Mouse (Mus musculus) ES-E14 (cell line): Measurements from ENCODE around the gene Cactin. TPM values are rescaled to one million over a fixed set of nuclear protein-coding genes. Genes with fewer than 3 reads are reported as not detected.

ENCODE experiments used
- DNase-seq: peaks from one replicate; pipeline ENCODE4 v3.0.0-alpha.2; 2013; ENCODE audit warnings: low read depth, low spot score
- H3K27ac ChIP-seq: 2 replicates; pipeline ENCODE4 v1.5.1; 2012; ENCODE audit warnings: low read depth, mild to moderate bottlenecking, low read length, moderate library complexity, mixed read lengths; ENCODE audit not compliant: poor library complexity, insufficient read depth, severe bottlenecking
- H3K36me3 ChIP-seq: 2 replicates; pipeline ENCODE4 v1.6.1; 2012; ENCODE audit warnings: mild to moderate bottlenecking, low read length, moderate library complexity, mixed read lengths; ENCODE audit not compliant: control insufficient read depth, poor library complexity, insufficient read depth, severe bottlenecking
- H3K4me1 ChIP-seq, 2 experiments: fragments of 150-350 bp in 1 of 2; sonication (generic) in 1 of 2; 2 replicates each; pipeline ENCODE4 v1.6.1; 2012; ENCODE audit warnings: low read length in 2 of 2, mild to moderate bottlenecking in 1 of 2, mixed read lengths in 1 of 2; ENCODE audit not compliant: control insufficient read depth in 2 of 2, insufficient read depth in 2 of 2, poor library complexity in 1 of 2
- H3K4me3 ChIP-seq, 2 experiments: fragments of 150-350 bp in 1 of 2; sonication (generic) in 1 of 2; 2 replicates each; pipeline ENCODE4 v1.5.1; 2012; ENCODE audit warnings: low read length in 2 of 2, low read depth in 1 of 2, mild to moderate bottlenecking in 1 of 2, mixed read lengths in 1 of 2; ENCODE audit not compliant: insufficient read depth in 1 of 2, poor library complexity in 1 of 2, severe bottlenecking in 1 of 2
- H3K9ac ChIP-seq: 2 replicates; pipeline ENCODE4 v1.6.1; 2012; ENCODE audit warnings: low read depth, mild to moderate bottlenecking, low read length, mixed read lengths; ENCODE audit not compliant: poor library complexity, insufficient read depth, severe bottlenecking
- H3K9me3 ChIP-seq: fragments of 150-350 bp; sonication (generic); 2 replicates; pipeline ENCODE4 v1.6.1; 2012; ENCODE audit warnings: low read depth, mild to moderate bottlenecking, low read length; ENCODE audit not compliant: control insufficient read depth, insufficient read depth
- CHD2 ChIP-seq: IDR thresholded peaks from 2 replicates; pipeline ENCODE4 v1.6.1; 2014; ENCODE audit warnings: mild to moderate bottlenecking, low read depth, low read length, inconsistent platforms
- HCFC1 ChIP-seq: IDR thresholded peaks from 2 replicates; pipeline ENCODE4 v1.6.1; 2012; ENCODE audit warnings: low read length, inconsistent platforms, borderline replicate concordance; ENCODE audit not compliant: insufficient read depth
- MAFK ChIP-seq: IDR thresholded peaks from 2 replicates; pipeline ENCODE4 v1.6.1; 2014; ENCODE audit warnings: mild to moderate bottlenecking, low read depth, low read length, inconsistent platforms; ENCODE audit not compliant: insufficient read depth
- ZC3H11A ChIP-seq: IDR thresholded peaks from 2 replicates; pipeline ENCODE4 v1.6.1; 2012; ENCODE audit warnings: low read depth, mild to moderate bottlenecking, inconsistent platforms, low read length, borderline replicate concordance
- ZNF384 ChIP-seq: IDR thresholded peaks from 2 replicates; pipeline ENCODE4 v1.6.1; 2012; ENCODE audit warnings: low read depth, low read length, inconsistent platforms
- in situ Hi-C, 2 experiments: fragments of 600-800 bp; cut with MboI; formaldehyde crosslinking; loops; one replicate each; pipeline ENCODE4 v1.15.1; 2025; ENCODE audit warnings: low sequenced_read_pairs in 2 of 2, inconsistent platforms in 1 of 2; ENCODE audit not compliant: unreplicated experiment in 2 of 2
- total RNA-seq: library from RNA; depleted of rRNA; stranded (reverse); fragments of 300-350 nt; gene quantifications from 2 replicates; pipeline ENCODE4 v1.2.3, GENCODE M21; 2012

Gene Cactin
- total RNA-seq, 1 experiment: 54.9 TPM

DNA sequence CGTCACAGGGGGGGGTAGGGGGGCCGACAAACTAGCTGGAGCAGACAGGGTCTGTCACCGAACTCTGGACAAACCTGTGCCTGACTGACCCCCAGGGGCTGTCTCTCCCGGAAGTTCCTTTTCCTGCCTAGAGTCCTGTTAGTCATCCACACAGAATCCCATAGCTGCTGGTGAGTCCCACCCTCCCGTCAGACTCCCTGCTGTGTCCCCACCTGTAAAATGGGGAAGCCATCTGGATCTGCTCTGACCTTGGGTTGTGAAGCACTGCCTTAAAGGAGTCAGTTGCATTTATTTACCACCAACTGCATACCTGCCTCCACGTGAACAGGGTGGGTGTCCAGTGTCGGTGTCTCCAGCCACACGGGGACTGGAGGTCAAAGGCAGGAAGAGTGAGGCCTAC, 26.5 kb upstream of the Cactin start:
- no peak for TF ChIP-seq ZNF384
- no peak for TF ChIP-seq ZC3H11A
- TF ChIP-seq HCFC1: no peak
- TF ChIP-seq CHD2: no peak
- H3K27ac ChIP-seq: no peak overlapping the region
- no peak for DNase-seq
- no peaks in the 10 kb centered on the region for H3K9me3 ChIP-seq
- H3K4me3 ChIP-seq: no peak overlapping the region; a peak in 1 of 4 replicates
- no peak overlapping the region for H3K9ac ChIP-seq
- H3K4me1 ChIP-seq: peaks cover 4 to 25% of the 10 kb centered on the region in 2 experiments; a peak in 3 of 4 replicates
- in situ Hi-C loops: no loop called here
- peaks cover 5% of the 10 kb centered on the region; the same call in 1 of the 2 replicates for H3K36me3 ChIP-seq

DNA sequence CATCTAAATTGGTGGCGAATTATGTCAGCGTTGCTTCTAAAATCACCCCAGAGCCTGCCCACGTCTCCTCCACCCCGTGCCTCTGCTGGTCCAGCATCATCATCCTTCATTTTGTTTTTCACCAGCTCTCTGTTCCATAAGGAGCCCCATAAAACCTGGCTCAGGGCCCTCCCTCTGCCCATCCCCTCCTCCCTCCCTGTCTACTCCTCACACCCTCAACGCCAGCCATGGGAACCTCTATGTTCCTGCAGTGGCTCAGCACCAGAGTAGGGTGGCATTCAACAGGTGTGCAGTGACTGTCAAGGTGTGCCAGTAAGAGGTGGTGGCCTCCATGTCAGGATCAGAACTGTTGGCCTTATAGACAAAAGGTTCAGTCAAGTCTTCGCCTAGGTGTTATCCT, 25.7 kb upstream of the Cactin start:
- Histone ChIP-seq H3K9me3 (no peaks in the 10 kb centered on the region), H3K36me3 (peaks cover 5% of the 10 kb centered on the region; the same call in 1 of the 2 replicates), H3K4me1 (peaks cover 4 to 25% of the 10 kb centered on the region in 2 experiments; a peak in 3 of 4 replicates), H3K4me3 (no peak overlapping the region), H3K9ac (no peak overlapping the region), H3K27ac (no peak overlapping the region)
- DNase-seq: no peak
- in situ Hi-C loops: no loop called here
- TF ChIP-seq ZNF384 (no peak), ZC3H11A (no peak), MAFK (no peak), HCFC1 (no peak), CHD2 (no peak)

DNA sequence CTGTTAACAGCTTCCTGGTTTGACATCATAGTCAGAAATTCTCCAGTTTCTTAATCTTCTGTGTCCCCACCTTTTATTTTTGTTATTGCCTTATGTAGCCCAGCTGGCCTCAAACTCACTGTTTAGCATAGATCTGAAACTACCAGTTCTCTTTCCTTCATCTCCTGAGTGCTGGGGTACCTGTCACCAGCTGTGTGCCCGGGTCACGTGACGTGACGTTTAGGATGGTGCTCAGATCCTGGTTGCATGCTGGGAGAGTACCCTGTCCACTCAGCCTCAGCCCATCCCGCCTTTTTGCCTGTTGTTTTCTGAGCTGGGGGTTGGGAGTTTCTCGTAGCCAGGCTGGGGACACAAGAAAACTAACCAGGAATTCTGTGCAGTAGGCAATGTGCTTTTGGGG, 23.7 kb upstream of the Cactin start:
- H3K27ac ChIP-seq: no peak overlapping the region
- peaks cover 0 to 21% of the 10 kb centered on the region in 2 experiments; a peak in 2 of 4 replicates for H3K4me1 ChIP-seq
- no peak overlapping the region for H3K4me3 ChIP-seq
- DNase-seq: no peak
- no peaks in the 10 kb centered on the region for H3K9me3 ChIP-seq
- in situ Hi-C loops: no loop called here
- H3K36me3 ChIP-seq: peaks cover 5% of the 10 kb centered on the region; the same call in 1 of the 2 replicates
- no peak overlapping the region for H3K9ac ChIP-seq
- TF ChIP-seq HCFC1 (no peak), ZC3H11A (no peak), ZNF384 (no peak), CHD2 (no peak)

DNA sequence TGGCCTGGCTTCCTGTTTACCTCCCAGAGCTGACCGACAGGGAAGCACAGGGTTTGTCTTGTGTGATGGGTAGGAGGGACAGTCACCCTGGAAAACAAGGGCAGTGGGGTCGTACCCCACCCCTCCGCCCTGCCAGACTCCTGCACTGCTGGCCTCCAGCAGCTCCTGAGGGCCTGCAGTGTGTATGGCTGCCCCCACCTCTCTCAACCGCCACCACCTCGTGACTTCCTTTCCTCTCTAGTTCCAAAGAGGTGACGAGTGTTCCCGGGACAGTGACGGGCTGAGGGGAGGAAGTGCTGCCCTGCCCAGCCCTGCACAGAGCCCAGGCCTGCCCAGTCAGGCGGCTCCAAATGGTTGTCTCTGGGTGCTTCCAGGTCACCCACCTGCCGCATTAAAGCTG, 23.1 kb upstream of the Cactin start:
- Histone ChIP-seq H3K27ac (no peak overlapping the region), H3K4me3 (no peak overlapping the region), H3K36me3 (peaks cover 5% of the 10 kb centered on the region; the same call in 1 of the 2 replicates), H3K9ac (no peak overlapping the region), H3K9me3 (no peaks in the 10 kb centered on the region), H3K4me1 (peaks cover 0 to 21% of the 10 kb centered on the region in 2 experiments; a peak in 2 of 4 replicates)
- TF ChIP-seq CHD2 (no peak), ZNF384 (no peak), ZC3H11A (no peak), HCFC1 (no peak), MAFK (no peak)
- DNase-seq: no peak
- in situ Hi-C loops: no loop called here
